Mouse (Mus musculus) C2C12 (cell line): ENCODE measurements at regions not wholly inside any gene's neighbourhood (a gene's known extent, or its start where the extent isn't known, plus 50 kb on each side); places are given as distances from the start of the nearest gene placed in this dataset.

Experiments
- CTCF ChIP-seq: IDR thresholded peaks from one replicate; pipeline ENCODE4 v1.5.1; 2011; ENCODE audit not compliant: control insufficient read depth, insufficient read depth, insufficient read length
- FOSL1 ChIP-seq: IDR thresholded peaks from one replicate; pipeline ENCODE4 v1.8.0; 2011; ENCODE audit warnings: mild to moderate bottlenecking, low read length; ENCODE audit not compliant: poor library complexity, insufficient read depth, severe bottlenecking
- MAX ChIP-seq: IDR thresholded peaks from one replicate; pipeline ENCODE4 v1.6.1; 2011; ENCODE audit warnings: mild to moderate bottlenecking, control low read depth
- USF1 ChIP-seq: IDR thresholded peaks from one replicate; pipeline ENCODE4 v1.6.1; 2011; ENCODE audit warnings: low read depth, mild to moderate bottlenecking, control low read depth, moderate library complexity

DNA sequence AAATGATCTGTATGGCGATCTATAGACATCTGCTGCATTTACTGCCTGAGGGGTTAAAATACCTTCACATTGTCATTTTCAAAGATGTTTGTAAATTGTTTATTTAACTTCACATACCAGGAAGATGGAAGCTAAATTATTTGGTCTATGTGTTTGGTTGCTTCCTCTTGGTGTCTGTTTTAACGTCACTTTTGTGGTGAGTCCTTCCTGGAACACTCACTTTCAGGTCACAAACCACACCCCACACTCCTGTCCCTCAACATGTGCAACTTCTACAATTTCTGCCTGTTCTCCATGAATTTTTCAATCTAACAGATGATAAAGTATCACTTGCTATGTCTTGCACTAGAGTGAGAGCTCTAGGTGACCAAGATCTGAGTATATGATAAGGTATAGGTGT, 151.4 kb upstream of the Ahr start:
- TF ChIP-seq MAX = no peak
- no peak for TF ChIP-seq CTCF
- TF ChIP-seq FOSL1 = no peak
- no peak for TF ChIP-seq USF1
